Mouse (Mus musculus) gonadal fat pad, adult 2 months (tissue): ENCODE measurements around the gene AY761184. TPM values are rescaled to one million over a fixed set of nuclear protein-coding genes. Genes with fewer than 3 reads are reported as not detected.
"Not testable (repeated sequence)": the region's sequence is repeated elsewhere in the genome, so short reads cannot be mapped to it uniquely, and the experiment has no call there.

Experiments
- DNase-seq: peaks from one replicate; pipeline ENCODE4 v3.0.0-alpha.2; 2012; ENCODE audit warnings: low read depth
- polyA plus RNA-seq: library from polyadenylated mRNA; depleted of rRNA; stranded (reverse); fragments of >200 nt; gene quantifications from 2 replicates; pipeline ENCODE4 v1.2.3, GENCODE M21; 2012; rRNA removed

AY761184 gene
- 0.34 and 0.41 TPM in 2 replicates for polyA plus RNA-seq

GRCm38 (mm10) chr8:21703545-21703944 is at the start of gene AY761184:
TSS of gene AY761184 (minus strand) at chr8:21703645.
- DNase-seq: not testable (repeated sequence)

GRCm38 (mm10) chr8:21665497-21665896 is 37.9 kb downstream of the AY761184 start, which contains the start of gene Defa34:
TSS of gene Defa34 (plus strand) at chr8:21665797.
- not testable (repeated sequence) for DNase-seq

- DNase-seq: not testable (repeated sequence)
These were observed 48.0 kb downstream of the AY761184 start, which contains the start of gene Defa17 for GRCm38 (mm10) chr8:21655480-21655879. TSS of gene Defa17 (plus strand) at chr8:21655780.

Other genes with a start within 250 kb of the AY761184 start
- gene Gm7849, start 247.1 kb downstream of the AY761184 start, polyA plus RNA-seq: not detected in 2 replicates
- gene Defa20, start 194.4 kb downstream of the AY761184 start, polyA plus RNA-seq: not detected in 2 replicates
- not detected in 2 replicates for gene Defa32, start 174.6 kb downstream of the AY761184 start, polyA plus RNA-seq
- gene Defa37, start 138.3 kb downstream of the AY761184 start, polyA plus RNA-seq: not detected in 2 replicates
- gene Defa28, start 120.6 kb downstream of the AY761184 start, polyA plus RNA-seq: not detected in 2 replicates
- gene Gm7861, start 109.1 kb downstream of the AY761184 start, polyA plus RNA-seq: not detected in 2 replicates
- not detected in 2 replicates for gene Defa26, start 85.5 kb downstream of the AY761184 start, polyA plus RNA-seq
- gene Defa17, start 47.9 kb downstream of the AY761184 start, polyA plus RNA-seq: not detected in 2 replicates
- not detected in 2 replicates for gene Defa34, start 37.8 kb downstream of the AY761184 start, polyA plus RNA-seq
- gene Defa24, start 30.8 kb upstream of the AY761184 start, polyA plus RNA-seq: not detected in 2 replicates
- gene Defb50, start 119.9 kb upstream of the AY761184 start, polyA plus RNA-seq: 0.93 TPM in 1 of 2 replicates, not detected in the other
- gene Defb2, start 136.3 kb upstream of the AY761184 start, polyA plus RNA-seq: 39.8 and 171 TPM in 2 replicates
- gene Defb10, start 155.3 kb upstream of the AY761184 start, polyA plus RNA-seq: 9.6 and 34.1 TPM in 2 replicates
- gene Defb9, start 181.8 kb upstream of the AY761184 start, polyA plus RNA-seq: 21.6 TPM in 1 of 2 replicates, not detected in the other
- 49.7 and 259 TPM in 2 replicates for gene Defb11, start 202.8 kb upstream of the AY761184 start, polyA plus RNA-seq
- gene Defb15, start 229.1 kb upstream of the AY761184 start, polyA plus RNA-seq: 377 and 400 TPM in 2 replicates
- gene Defb35, start 234.7 kb upstream of the AY761184 start, polyA plus RNA-seq: not detected in 2 replicates
- gene Defb13, start 243.1 kb upstream of the AY761184 start, polyA plus RNA-seq: 5.3 and 6.6 TPM in 2 replicates